Mouse (Mus musculus) ES-Bruce4 (cell line): ENCODE measurements around the gene Kmt2b.

Experiments used
- EP300 ChIP-seq: IDR thresholded peaks from 2 replicates; pipeline ENCODE4 v1.6.1; 2011; ENCODE audit warnings: low read depth, low read length; ENCODE audit not compliant: insufficient read depth
- POLR2A ChIP-seq: IDR thresholded peaks from one replicate; pipeline ENCODE4 v1.8.1; 2011; ENCODE audit warnings: low read length; ENCODE audit not compliant: insufficient read depth

DNA sequence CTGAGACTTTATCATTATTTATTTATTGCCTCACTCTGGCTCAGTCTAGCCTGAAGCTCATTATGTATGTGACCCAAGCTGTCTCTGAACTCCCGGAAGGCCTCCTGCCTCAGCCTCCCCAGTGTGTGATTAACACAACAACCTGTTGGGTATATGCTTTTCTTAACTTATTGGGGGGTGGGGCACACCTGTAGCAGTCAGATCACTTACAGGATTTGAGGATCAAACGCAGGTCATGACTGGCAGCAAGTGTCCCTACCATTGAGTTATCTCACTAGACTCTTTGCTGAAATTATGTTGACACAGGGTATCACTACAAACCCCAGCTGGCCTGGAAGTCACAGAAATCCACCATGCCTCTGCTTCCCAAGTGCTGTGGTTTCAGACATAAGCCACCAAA lies 28.2 kb downstream of the Kmt2b start:
- no peak for TF ChIP-seq POLR2A
- TF ChIP-seq EP300, result no peak
